Mouse (Mus musculus) ES-Bruce4 (cell line): Measurements from ENCODE around the gene Kmt2d. TPM values are rescaled to one million over a fixed set of nuclear protein-coding genes. Genes with fewer than 3 reads are reported as not detected.
"Not testable (repeated sequence)": the region's sequence is repeated elsewhere in the genome, so short reads cannot be mapped to it uniquely, and the experiment has no call there.

Experiments used
- H3K27ac ChIP-seq: 2 replicates; pipeline ENCODE4 v1.5.1; 2012; ENCODE audit warnings: low read length, inconsistent platforms; ENCODE audit not compliant: insufficient read depth
- H3K27me3 ChIP-seq: 2 replicates; pipeline ENCODE4 v1.6.1; 2012; ENCODE audit warnings: mild to moderate bottlenecking, low read length, inconsistent platforms; ENCODE audit not compliant: control insufficient read depth, poor library complexity, insufficient read depth, severe bottlenecking
- H3K36me3 ChIP-seq: 2 replicates; pipeline ENCODE4 v1.6.1; 2012; ENCODE audit warnings: inconsistent platforms, mild to moderate bottlenecking, low read length, moderate library complexity; ENCODE audit not compliant: control insufficient read depth, poor library complexity, insufficient read depth, severe bottlenecking
- H3K4me1 ChIP-seq: one replicate; pipeline ENCODE4 v1.8.1; 2011; ENCODE audit warnings: low read length; ENCODE audit not compliant: control insufficient read depth, insufficient read depth
- H3K4me3 ChIP-seq: 2 replicates; pipeline ENCODE4 v1.5.1; 2011; ENCODE audit warnings: low read depth, mild to moderate bottlenecking, low read length
- H3K9ac ChIP-seq: 2 replicates; pipeline ENCODE4 v1.6.1; 2012; ENCODE audit warnings: low read depth, mild to moderate bottlenecking, inconsistent platforms; ENCODE audit not compliant: poor library complexity, severe bottlenecking
- H3K9me3 ChIP-seq: replicated peaks from 2 replicates; pipeline ENCODE4 v1.6.1; 2012; ENCODE audit warnings: mild to moderate bottlenecking, low read length, inconsistent platforms; ENCODE audit not compliant: control insufficient read depth, poor library complexity, insufficient read depth, severe bottlenecking
- CTCF ChIP-seq: IDR thresholded peaks from one replicate; pipeline ENCODE4 v1.8.1; 2011; ENCODE audit warnings: low read depth, low read length
- EP300 ChIP-seq: IDR thresholded peaks from 2 replicates; pipeline ENCODE4 v1.6.1; 2011; ENCODE audit warnings: low read depth, low read length; ENCODE audit not compliant: insufficient read depth
- POLR2A ChIP-seq: IDR thresholded peaks from one replicate; pipeline ENCODE4 v1.8.1; 2011; ENCODE audit warnings: low read length; ENCODE audit not compliant: insufficient read depth
- polyA plus RNA-seq: library from polyadenylated mRNA; stranded (reverse); fragments of >200 nt; gene quantifications from 2 replicates; pipeline ENCODE4 v1.2.4, GENCODE M21; 2011; ENCODE audit warnings: low read depth; ENCODE audit not compliant: missing spikeins, insufficient read depth, insufficient read length

Kmt2d gene
- polyA plus RNA-seq, 1 experiment: 51.9 TPM

DNA sequence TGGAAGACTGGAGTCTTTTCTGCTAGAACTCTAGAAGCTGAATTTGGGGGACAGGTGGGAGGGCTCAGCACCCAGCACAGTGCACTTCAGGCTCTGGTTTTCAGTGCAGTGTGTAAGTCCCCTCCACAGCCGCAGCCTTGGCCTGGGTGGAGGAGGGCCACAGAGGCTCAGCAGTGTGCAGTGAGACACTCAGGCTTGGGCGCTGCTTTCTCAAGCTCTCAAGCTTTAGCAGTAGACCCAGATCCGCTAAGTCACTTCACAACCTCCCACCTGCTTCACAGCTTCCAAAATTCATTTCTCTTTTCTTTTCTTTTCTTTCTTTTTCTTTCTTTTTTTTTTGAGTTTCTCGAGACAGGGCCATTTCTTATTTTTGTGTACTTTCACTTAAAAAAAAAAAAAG, 50.1 kb downstream of the Kmt2d start:
- H3K9ac ChIP-seq: no peak overlapping the region
- TF ChIP-seq CTCF: no peak
- TF ChIP-seq EP300: no peak
- no peak for TF ChIP-seq POLR2A
- H3K36me3 ChIP-seq: no peaks in the 10 kb centered on the region

GRCm38 (mm10) chr15:98818171-98818570, 52.8 kb downstream of the Kmt2d start:
- H3K9ac ChIP-seq: no peak overlapping the region
- H3K9me3 ChIP-seq: no peaks in the 10 kb centered on the region
- H3K4me3 ChIP-seq: no peak overlapping the region
- no peaks in the 10 kb centered on the region; the same call in 1 of the 2 replicates for H3K36me3 ChIP-seq
- no peak overlapping the region for H3K27ac ChIP-seq
- H3K27me3 ChIP-seq: no peaks in the 10 kb centered on the region
- TF ChIP-seq POLR2A (no peak), EP300 (no peak), CTCF (no peak)
- no peaks in the 10 kb centered on the region for H3K4me1 ChIP-seq

More for the DNA sequence above, 50.1 kb downstream of the Kmt2d start:
- H3K4me3 ChIP-seq: no peak overlapping the region
- no peak overlapping the region for H3K27ac ChIP-seq
- no peaks in the 10 kb centered on the region for H3K27me3 ChIP-seq
- H3K9me3 ChIP-seq: no peaks in the 10 kb centered on the region
- no peaks in the 10 kb centered on the region for H3K4me1 ChIP-seq

DNA sequence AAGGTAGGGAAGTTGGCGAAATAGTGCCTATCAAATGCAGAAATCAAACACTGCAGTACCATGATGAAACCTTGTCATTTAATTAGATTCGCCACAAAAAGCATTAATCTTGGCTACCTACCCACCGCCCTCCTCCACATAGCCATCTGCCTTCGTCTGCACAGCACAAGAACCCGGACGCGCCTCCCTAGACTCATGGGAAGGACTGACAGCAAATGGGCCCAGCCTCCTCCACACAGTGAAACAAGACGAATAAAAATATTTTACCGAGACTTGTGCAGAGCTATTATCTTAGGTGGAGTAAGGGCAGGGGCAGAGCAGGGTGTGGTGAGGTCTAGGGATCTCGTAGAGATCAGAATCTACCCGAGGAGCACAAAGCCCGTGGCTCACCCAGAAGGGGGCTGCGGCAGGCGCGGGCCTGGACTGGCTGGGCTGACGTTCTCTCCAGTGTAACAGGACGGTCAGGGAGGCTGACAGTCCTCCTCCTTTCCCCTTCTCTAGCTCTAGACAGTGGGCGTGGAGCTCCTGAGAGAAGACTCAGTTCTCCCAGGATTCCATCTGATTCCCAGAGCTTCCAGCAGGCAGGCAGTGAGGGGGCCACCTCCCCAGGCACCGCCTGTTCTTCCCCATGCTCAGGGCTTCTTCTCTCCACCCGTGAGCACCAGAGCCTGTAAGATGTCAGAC, 58.1 kb downstream of the Kmt2d start:
- no peak for TF ChIP-seq EP300
- TF ChIP-seq POLR2A: no peak
- no peak for TF ChIP-seq CTCF
- Histone ChIP-seq H3K36me3 (no peaks in the 10 kb centered on the region; the same call in 1 of the 2 replicates), H3K9me3 (no peaks in the 10 kb centered on the region)

GRCm38 (mm10) chr15:98810212-98810611, 60.8 kb downstream of the Kmt2d start:
- not testable (repeated sequence) for H3K27ac ChIP-seq, H3K9me3 ChIP-seq, H3K4me3 ChIP-seq, H3K36me3 ChIP-seq, H3K4me1 ChIP-seq, H3K27me3 ChIP-seq, H3K9ac ChIP-seq

More for the DNA sequence above, 58.1 kb downstream of the Kmt2d start:
- Histone ChIP-seq H3K27me3 (no peaks in the 10 kb centered on the region), H3K4me3 (no peak overlapping the region), H3K27ac (no peak overlapping the region), H3K9ac (no peak overlapping the region), H3K4me1 (no peaks in the 10 kb centered on the region)

GRCm38 (mm10) chr15:98809390-98809789, 61.6 kb downstream of the Kmt2d start, which contains the start of gene Ddn:
Gene Ddn, minus strand, starts transcription at chr15:98809490.
- peaks cover 8% of the 10 kb centered on the region; the same call in 1 of the 2 replicates for H3K27me3 ChIP-seq
- H3K27ac ChIP-seq: no peak within 1 kb of the TSS
- no peaks in the 10 kb centered on the region for H3K9me3 ChIP-seq
- no peaks in the 10 kb centered on the region for H3K36me3 ChIP-seq
- TF ChIP-seq CTCF (no peak), EP300 (no peak), POLR2A (no peak)
- H3K4me3 ChIP-seq: no peak within 1 kb of the TSS
- H3K9ac ChIP-seq: no peak within 1 kb of the TSS
- no peaks in the 10 kb centered on the region for H3K4me1 ChIP-seq

GRCm38 (mm10) chr15:98808651-98809134, 62.3 kb downstream of the Kmt2d start:
- Histone ChIP-seq H3K9me3 (no peaks in the 10 kb centered on the region), H3K36me3 (no peaks in the 10 kb centered on the region), H3K4me1 (no peaks in the 10 kb centered on the region), H3K9ac (no peak overlapping the region), H3K27ac (no peak overlapping the region), H3K27me3 (peaks cover 8% of the 10 kb centered on the region; the same call in 1 of the 2 replicates), H3K4me3 (no peak overlapping the region)
- no peak for TF ChIP-seq CTCF
